In genomic region chr12:4817361-4818101, GRCm38 (mm10) we compare ENCODE assay signal across 8 mouse cellular contexts. TPM values are rescaled to one million over a fixed set of nuclear protein-coding genes. Genes with fewer than 3 reads are reported as not detected.
DNase-seq lines count a peak whose midpoint lies in the region; ATAC-seq lines count a peak whose summit lies in the region.

Gene Sf3b6, plus strand, starts transcription at chr12:4817544.

- H3K9ac ChIP-seq in hindbrain, embryonic 16.5 days (ENCODE audit: low read depth, low read length): peak within 1 kb of the TSS; percentile 74

- H3K4me2 ChIP-seq in hindbrain, embryonic 16.5 days (ENCODE audit: low read length): peak within 1 kb of the TSS; percentile 73

- peaks cover 16% of the 10 kb centered on the region for H3K36me3 ChIP-seq in hindbrain, embryonic 16.5 days (ENCODE audit: control insufficient read depth, insufficient read depth, low read length)
- H3K36me3 ChIP-seq in macrophage (ENCODE audit: inconsistent target): peaks cover 20% of the 10 kb centered on the region

- ATAC-seq in hindbrain, embryonic 16.5 days: peak; percentile 99

- peak within 1 kb of the TSS; percentile 86 for H3K27ac ChIP-seq in hindbrain, embryonic 16.5 days (ENCODE audit: low read depth, low read length)
- H3K27ac ChIP-seq in macrophage: peak within 1 kb of the TSS; percentile 72

- under 1% methylated on average over 49 of the region's 49 CpGs for WGBS in hindbrain, embryonic 16.5 days
- 2% methylated on average over 49 of the region's 49 CpGs for WGBS in macrophage (ENCODE audit: missing documents)

- no peaks in the 10 kb centered on the region for H3K9me3 ChIP-seq in hindbrain, embryonic 16.5 days (ENCODE audit: control insufficient read depth, low read length)

- peak; percentile 92 for DNase-seq in WW6 (ENCODE audit: low read depth, low spot score)
- peak; percentile 93 to 97 for DNase-seq in cerebellum, postnatal 4 days (ENCODE audit: low spot score in 2 of 2)
- peak; percentile 99 for DNase-seq in gastrocnemius, adult 18-20 months (ENCODE audit: low spot score)
- peak; percentile 98 for DNase-seq in left cerebral cortex, adult 18-20 months (ENCODE audit: low spot score in 2 of 2)
- DNase-seq in right cerebral cortex, adult 18-20 months: peak; percentile 97
- DNase-seq in urinary bladder, postnatal 10 days (ENCODE audit: low spot score): peak; percentile 89

- no peaks in the 10 kb centered on the region for H3K27me3 ChIP-seq in hindbrain, embryonic 16.5 days (replicated peaks; ENCODE audit: control insufficient read depth, insufficient read depth, low read length)

- peak within 1 kb of the TSS; percentile 65 for H3K4me3 ChIP-seq in hindbrain, embryonic 16.5 days (ENCODE audit: low read length)
- H3K4me3 ChIP-seq in macrophage (ENCODE audit: inconsistent target): peak within 1 kb of the TSS; percentile 100

- peaks cover 44% of the 10 kb centered on the region for H3K79me2 ChIP-seq in macrophage (ENCODE audit: inconsistent target)

- H3K4me1 ChIP-seq in hindbrain, embryonic 16.5 days (ENCODE audit: control insufficient read depth, insufficient read depth, low read depth, low read length): peaks cover 14% of the 10 kb centered on the region

RNA-seq across cellular contexts. Expression of gene Sf3b6, which starts in this region (rescaled TPM):
- 10 to 100 TPM; 32.5 to 35.7 TPM for total RNA-seq in gastrocnemius, adult 18-20 months (2021)
- 163 and 189 TPM in 2 replicates for polyA plus RNA-seq in hindbrain, embryonic 16.5 days (2015; fragmentation: Nextera tagmentation; extraction: Ambion mirVana)
- 10 to 100 TPM; 72.6 to 84.1 TPM for total RNA-seq in left cerebral cortex, adult 18-20 months (2021)
- total RNA-seq in macrophage (2018; cell fraction: chromatin; rRNA removed): 10 to 100 TPM; 19.0 to 62.9 (median 47.3) TPM
- 10 to 100 TPM; 52.5 to 90.8 (median 66.2) TPM for total RNA-seq in macrophage (2018; cell fraction: cytosol; rRNA removed)
- total RNA-seq in macrophage (2018; cell fraction: nucleus; rRNA removed): 10 to 100 TPM; 19.2 to 65.6 (median 41.0) TPM
- polyA plus RNA-seq in macrophage (2018): 67.0 to 113 TPM (median 95.3 TPM) in 3 replicates

Comparison
In these comparisons a context has a peak if more than half of its experiments do, and no peak if none do; other contexts are left out.
1. Peak in every context shown above with its lines: DNase-seq, ATAC-seq, H3K4me3 ChIP-seq and H3K27ac ChIP-seq.